Mouse (Mus musculus) olfactory bulb, adult 2 months (tissue): Measurements from ENCODE around the gene Ndufs6.

Experiments used
- CTCF ChIP-seq: fragments of 200-500 bp; IDR thresholded peaks from 2 replicates; pipeline ENCODE4 v1.5.1; 2012; ENCODE audit warnings: low read depth, mild to moderate bottlenecking, low read length, moderate library complexity; ENCODE audit not compliant: insufficient read depth
- POLR2A ChIP-seq: fragments of 200-500 bp; IDR thresholded peaks from 2 replicates; pipeline ENCODE4 v1.6.1; 2012; ENCODE audit warnings: mild to moderate bottlenecking, low read depth, low read length, moderate library complexity; ENCODE audit not compliant: insufficient read depth

DNA sequence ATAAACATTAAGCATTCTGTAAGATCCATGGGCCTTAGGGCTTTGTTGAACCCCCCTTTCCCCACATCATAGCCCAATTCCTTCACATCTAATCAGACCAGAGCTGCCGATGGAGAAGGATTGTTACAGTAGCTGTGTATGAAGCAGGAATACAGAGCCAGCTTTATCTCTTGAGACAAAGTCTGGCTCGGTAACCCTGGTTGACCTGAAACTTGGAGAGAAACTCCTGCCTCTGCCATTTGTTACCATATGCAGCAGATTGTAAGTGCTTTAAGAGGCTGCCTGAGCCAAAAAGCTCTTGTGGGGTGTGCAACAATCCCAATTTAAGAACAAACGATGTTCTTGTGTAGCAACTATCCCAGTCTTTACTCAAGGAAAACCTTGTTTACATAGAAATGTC, 3.4 kb upstream of the Ndufs6 start:
- TF ChIP-seq CTCF (no peak), POLR2A (no peak)
